Mouse (Mus musculus) layer of hippocampus, postnatal 14 days (tissue): ENCODE results near the gene Slc35e2. TPM values are rescaled to one million over a fixed set of nuclear protein-coding genes. Genes with fewer than 3 reads are reported as not detected.
A peak's percentile ranks its signal among the peaks of the same experiment; 100 is the strongest.
"Not testable (repeated sequence)": the region's sequence is repeated elsewhere in the genome, so short reads cannot be mapped to it uniquely, and the experiment has no call there.

Experiments used
- DNase-seq, 2 experiments: peaks; one replicate each; pipeline ENCODE4 v3.0.0; 2021 to 2022; ENCODE audit warnings: low spot score in 2 of 2, mixed read lengths in 1 of 2
- total RNA-seq, 2 experiments: library from RNA; stranded (reverse); gene quantifications; 2 replicates each; pipeline ENCODE4 v1.2.3; 2021

Gene Slc35e2
- total RNA-seq, 2 experiments from 2014 or later: 41.4 to 46.1 TPM

GRCm38 (mm10) chr4:155668689-155669597, 67.7 kb downstream of the Slc35e2 start, which contains the start of gene Mib2:
TSS of gene Mib2 (minus strand) at chr4:155669198.
- peak; percentile 98 to 99 for DNase-seq

GRCm38 (mm10) chr4:155669598-155670075, 68.4 kb downstream of the Slc35e2 start:
- no peak for DNase-seq

GRCm38 (mm10) chr4:155670236-155670635, 69.0 kb downstream of the Slc35e2 start:
- not testable (repeated sequence) for DNase-seq

GRCm38 (mm10) chr4:155672082-155672481, 70.9 kb downstream of the Slc35e2 start:
- DNase-seq: no peak

Other genes with a start within 250 kb of the Slc35e2 start
- gene Prkcz, start 240.1 kb upstream of the Slc35e2 start, total RNA-seq: 100 to 1,000 TPM; 148 to 158 TPM
- gene Gabrd, start 203.3 kb upstream of the Slc35e2 start, total RNA-seq: 10 to 100 TPM; 10.4 to 14.9 TPM
- gene Cfap74, start 192.2 kb upstream of the Slc35e2 start, total RNA-seq: 10 to 100 TPM in 1 of 2 experiments, 1 to 10 TPM in 1; 9.6 to 11.5 TPM
- 10 to 100 TPM in 1 of 2 experiments, 1 to 10 TPM in 1; 6.2 to 10.5 TPM for gene Tmem52, start 132.3 kb upstream of the Slc35e2 start, total RNA-seq
- gene Gnb1, start 110.1 kb upstream of the Slc35e2 start, total RNA-seq: 100 to 1,000 TPM; 855 to 871 TPM
- 10 to 100 TPM; 61.0 to 68.9 TPM for gene Nadk, start 39.0 kb upstream of the Slc35e2 start, total RNA-seq
- 10 to 100 TPM; 45.4 to 50.7 TPM for gene Cdk11b, start 23.4 kb downstream of the Slc35e2 start, total RNA-seq
- gene Gm10563, start 44.0 kb downstream of the Slc35e2 start, total RNA-seq: not detected
- 1 to 10 TPM; 1.5 to 4.7 TPM for gene Mmp23, start 52.0 kb downstream of the Slc35e2 start, total RNA-seq
- gene Mib2, start 67.8 kb downstream of the Slc35e2 start, total RNA-seq: 10 to 100 TPM; 86.7 to 87.7 TPM
- 10 to 100 TPM; 22.5 to 26.4 TPM for gene Fndc10, start 92.9 kb downstream of the Slc35e2 start, total RNA-seq
- 10 to 100 TPM; 65.7 to 79.1 TPM for gene Ssu72, start 103.4 kb downstream of the Slc35e2 start, total RNA-seq
- 10 to 100 TPM; 41.6 to 45.7 TPM for gene Tmem240, start 133.4 kb downstream of the Slc35e2 start, total RNA-seq
- 10 to 100 TPM; 52.5 to 59.7 TPM for gene Atad3a, start 159.7 kb downstream of the Slc35e2 start, total RNA-seq
- 10 to 100 TPM; 13.5 to 16.8 TPM for gene Vwa1, start 173.3 kb downstream of the Slc35e2 start, total RNA-seq
- 10 to 100 TPM; 18.0 to 18.1 TPM for gene Tmem88b, start 184.5 kb downstream of the Slc35e2 start, total RNA-seq
- under 1 TPM in 1 of 2 experiments, not detected in 1; 0.48 TPM for gene Ankrd65, start 189.0 kb downstream of the Slc35e2 start, total RNA-seq
- gene Mrpl20, start 201.5 kb downstream of the Slc35e2 start, total RNA-seq: 100 to 1,000 TPM; 105 to 109 TPM
- gene Ccnl2, start 211.1 kb downstream of the Slc35e2 start, total RNA-seq: 10 to 100 TPM; 77.7 to 89.3 TPM
- 10 to 100 TPM; 83.3 to 83.7 TPM for gene Aurkaip1, start 229.9 kb downstream of the Slc35e2 start, total RNA-seq
- 10 to 100 TPM; 10.0 to 12.7 TPM for gene Mxra8, start 238.3 kb downstream of the Slc35e2 start, total RNA-seq
- gene Dvl1, start 246.0 kb downstream of the Slc35e2 start, total RNA-seq: 10 to 100 TPM; 72.9 to 75.8 TPM